Mouse (Mus musculus): ENCODE results near the gene Mif4gd. TPM values are rescaled to one million over a fixed set of nuclear protein-coding genes. Genes with fewer than 3 reads are reported as not detected.

Gene Mif4gd
- total RNA-seq, 2 experiments from 2014 or later: 35.1 to 54.4 TPM

- no peak for DNase-seq
These were observed 573 bp upstream of the Mif4gd start for GRCm38 (mm10) chr11:115613138-115613945.

- DNase-seq: peak; percentile 75
These were observed 735 bp downstream of the Mif4gd start for GRCm38 (mm10) chr11:115612059-115612409.

GRCm38 (mm10) chr11:115611173-115611572 is 1.6 kb downstream of the Mif4gd start:
- no peak for DNase-seq

GRCm38 (mm10) chr11:115609576-115609975 is 3.2 kb downstream of the Mif4gd start:
- DNase-seq: no peak

GRCm38 (mm10) chr11:115608421-115609399 is 4.1 kb downstream of the Mif4gd start:
- DNase-seq: no peak

GRCm38 (mm10) chr11:115606733-115607132 is 6.0 kb downstream of the Mif4gd start:
- DNase-seq: no peak

- DNase-seq: no peak
These were observed 8.5 kb downstream of the Mif4gd start for GRCm38 (mm10) chr11:115604304-115604696.

- DNase-seq: peak; percentile 93
These were observed 9.1 kb downstream of the Mif4gd start, which contains the start of the genes Mrps7 and Gga3 for GRCm38 (mm10) chr11:115603476-115604303. Gene Mrps7 (plus strand): TSS chr11:115603925. Gene Gga3 (minus strand): TSS chr11:115604051.

- no peak for DNase-seq
These were observed 9.7 kb downstream of the Mif4gd start for GRCm38 (mm10) chr11:115603128-115603475.

GRCm38 (mm10) chr11:115601174-115601573 is 11.6 kb downstream of the Mif4gd start:
- DNase-seq: no peak

- no peak for DNase-seq
These were observed 12.0 kb downstream of the Mif4gd start for GRCm38 (mm10) chr11:115600743-115601142.

- DNase-seq: no peak
These were observed 13.0 kb downstream of the Mif4gd start for GRCm38 (mm10) chr11:115599722-115600121.

GRCm38 (mm10) chr11:115598309-115598708 is 14.5 kb downstream of the Mif4gd start:
- no peak for DNase-seq

GRCm38 (mm10) chr11:115595209-115595608 is 17.6 kb downstream of the Mif4gd start:
- no peak for DNase-seq

- DNase-seq: peak; percentile 19
These were observed 22.2 kb downstream of the Mif4gd start for GRCm38 (mm10) chr11:115590526-115591075.

- DNase-seq: no peak
These were observed 24.8 kb downstream of the Mif4gd start for GRCm38 (mm10) chr11:115587984-115588383.

- no peak for DNase-seq
These were observed 26.4 kb downstream of the Mif4gd start for GRCm38 (mm10) chr11:115586403-115586802.

GRCm38 (mm10) chr11:115585573-115586100 is 27.1 kb downstream of the Mif4gd start:
- no peak for DNase-seq

GRCm38 (mm10) chr11:115584376-115585073 is 28.2 kb downstream of the Mif4gd start:
- DNase-seq: no peak

GRCm38 (mm10) chr11:115582913-115583606 is 29.7 kb downstream of the Mif4gd start:
- no peak for DNase-seq

Data from gastrocnemius, postnatal 25 days (tissue).